Mouse (Mus musculus) megakaryocyte progenitor cell, adult 5-6 weeks (primary cell): ENCODE data around the gene Cmtm4. TPM values are rescaled to one million over a fixed set of nuclear protein-coding genes. Genes with fewer than 3 reads are reported as not detected.
A peak's percentile ranks its signal among the peaks of the same experiment; 100 is the strongest.

ENCODE experiments used
- ATAC-seq: replicated peaks from 2 replicates; pipeline ENCODE4 v1.8.0; 2016; ENCODE audit warnings: mild to moderate bottlenecking, moderate TSS enrichment, inconsistent platforms; ENCODE audit not compliant: poor library complexity
- total RNA-seq, 2 experiments: library from RNA; stranded (forward) in 1 of 2; stranded (reverse) in 1 of 2; fragments of 157-497, 149-512 nt in 1 of 2; fragments of 200-1000 nt in 1 of 2; gene quantifications; 2 replicates each; pipeline versions ENCODE4 v1.2.3 to v1.2.4; 2015 to 2017

The Cmtm4 gene
- 0.79 and 0.85 TPM in 2 replicates for total RNA-seq (2015)
- 0.84 and 0.87 TPM in 2 replicates for total RNA-seq (2017)

DNA sequence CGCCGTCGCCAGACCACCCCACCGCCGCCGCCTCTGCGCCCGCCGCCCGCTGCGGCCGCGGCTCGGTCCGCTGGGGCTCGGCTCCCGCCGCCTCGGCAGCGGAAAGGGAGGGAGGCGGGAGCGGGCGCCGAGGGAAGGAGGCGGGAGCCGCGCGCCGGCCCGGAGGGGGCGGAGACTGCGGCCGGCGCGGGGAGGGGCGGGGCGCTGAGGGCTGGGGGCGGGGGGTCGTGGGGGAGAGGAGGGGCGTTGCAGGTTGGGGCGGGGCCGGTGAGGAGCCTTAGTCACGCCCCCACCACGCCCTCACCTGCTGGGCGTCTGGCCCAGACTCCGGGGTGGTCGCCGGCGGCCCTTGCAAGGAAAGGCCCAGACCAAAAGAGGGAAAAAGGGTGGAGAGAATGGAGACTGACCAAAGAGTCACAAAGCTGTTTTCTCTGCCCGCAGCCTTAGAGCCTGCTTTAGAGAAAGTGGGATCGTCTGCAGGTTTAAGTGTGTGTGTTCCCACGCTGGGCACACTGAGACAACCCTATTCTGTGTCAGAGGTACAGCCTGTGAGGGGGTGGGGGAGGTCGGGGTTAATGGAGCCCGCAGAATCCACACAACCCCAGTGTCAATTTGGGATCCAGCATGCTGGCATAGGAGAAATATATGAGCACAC lies at the start of gene Cmtm4:
Cmtm4 (minus strand) TSS at position 105 of the 655 bp plus-strand sequence.
- peak; percentile 69 for ATAC-seq

DNA sequence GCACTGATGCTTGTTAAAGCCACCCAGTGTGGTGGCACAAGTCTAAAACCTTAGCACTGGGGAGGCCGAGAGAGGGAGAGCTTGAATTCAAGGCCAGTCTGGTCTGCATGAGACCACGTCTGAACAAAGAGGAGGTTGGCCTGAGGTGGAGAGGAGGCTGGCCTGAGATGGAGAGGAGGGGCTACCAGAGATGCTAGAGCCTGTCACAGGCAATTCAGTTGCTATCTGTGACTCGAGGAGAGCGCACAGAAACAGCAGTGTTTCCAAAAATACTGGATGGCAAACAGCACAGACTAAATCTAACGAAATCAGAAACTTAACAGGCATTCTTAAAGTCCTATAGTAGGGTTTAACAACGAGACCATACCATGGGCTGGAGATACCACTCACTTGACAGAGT lies 49.6 kb upstream of the Cmtm4 start:
- no peak for ATAC-seq

GRCm38 (mm10) chr8:104443125-104443679 lies 47.6 kb upstream of the Cmtm4 start:
- no peak for ATAC-seq

- ATAC-seq: peak; percentile 95
Measured at GRCm38 (mm10) chr8:104442299-104443124, 46.9 kb upstream of the Cmtm4 start, which contains the start of gene Dync1li2. TSS of gene Dync1li2 (minus strand) at chr8:104443047.

DNA sequence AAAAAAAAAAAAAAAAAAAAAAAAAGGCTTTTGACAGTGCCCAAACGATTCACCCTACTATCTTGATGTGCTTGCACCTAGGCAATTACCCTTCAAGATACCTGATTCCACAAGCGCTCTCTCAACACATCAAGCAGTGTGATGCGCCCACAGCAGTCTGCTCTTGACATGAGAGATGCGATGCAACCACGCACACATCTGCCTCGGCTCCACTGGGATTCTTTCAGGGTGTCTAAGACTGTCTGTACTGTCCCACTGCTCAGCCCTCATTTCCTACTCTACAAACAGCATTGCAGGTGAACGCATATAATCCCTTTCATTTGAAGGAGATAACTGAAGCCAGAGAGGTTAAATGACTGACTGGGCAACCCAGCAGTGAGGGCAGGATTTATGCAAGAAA lies 46.0 kb upstream of the Cmtm4 start:
- ATAC-seq: no peak

- ATAC-seq: no peak
Measured at GRCm38 (mm10) chr8:104439461-104439860, 43.9 kb upstream of the Cmtm4 start.

- ATAC-seq: no peak
Measured at GRCm38 (mm10) chr8:104437494-104438135, 42.0 kb upstream of the Cmtm4 start.

DNA sequence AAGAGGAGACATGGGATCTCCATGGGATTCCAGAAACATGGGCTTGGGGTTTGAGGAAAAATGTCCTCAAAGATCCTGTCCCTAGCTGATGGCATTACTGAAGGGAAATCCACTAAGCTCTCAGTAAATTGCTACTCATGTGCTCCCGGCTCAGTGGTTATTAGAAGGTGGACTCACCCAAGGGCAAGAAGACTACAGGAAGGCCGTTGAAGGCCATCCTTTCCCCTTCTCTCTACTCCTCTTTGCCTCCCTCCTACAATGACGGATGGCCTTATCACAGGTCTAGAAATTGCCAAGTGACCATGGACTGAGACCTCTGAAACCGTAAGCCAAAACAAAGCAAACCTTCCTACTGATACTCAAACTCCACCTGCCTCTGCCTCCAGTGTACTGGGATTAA lies 41.0 kb upstream of the Cmtm4 start:
- no peak for ATAC-seq

DNA sequence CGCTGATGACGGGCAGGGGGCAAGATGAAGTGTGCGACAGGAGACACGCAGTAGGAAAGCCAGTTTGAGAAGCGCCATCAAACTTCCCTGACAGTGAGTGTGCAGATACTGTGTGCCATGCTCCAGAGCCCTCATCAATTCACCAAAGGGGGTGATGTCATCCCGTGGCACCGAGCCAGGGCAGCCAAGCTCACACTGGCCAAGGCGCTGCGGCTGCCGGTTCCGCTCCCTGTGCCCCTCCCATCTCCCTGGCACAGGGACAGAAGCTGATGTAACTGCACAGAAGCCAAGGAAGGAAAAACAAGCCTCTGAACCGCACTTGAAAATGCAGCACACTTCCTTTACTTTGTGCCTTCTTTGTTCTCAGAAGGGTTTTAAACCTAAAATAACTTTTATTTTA lies 40.4 kb upstream of the Cmtm4 start:
- ATAC-seq: peak; percentile 91

DNA sequence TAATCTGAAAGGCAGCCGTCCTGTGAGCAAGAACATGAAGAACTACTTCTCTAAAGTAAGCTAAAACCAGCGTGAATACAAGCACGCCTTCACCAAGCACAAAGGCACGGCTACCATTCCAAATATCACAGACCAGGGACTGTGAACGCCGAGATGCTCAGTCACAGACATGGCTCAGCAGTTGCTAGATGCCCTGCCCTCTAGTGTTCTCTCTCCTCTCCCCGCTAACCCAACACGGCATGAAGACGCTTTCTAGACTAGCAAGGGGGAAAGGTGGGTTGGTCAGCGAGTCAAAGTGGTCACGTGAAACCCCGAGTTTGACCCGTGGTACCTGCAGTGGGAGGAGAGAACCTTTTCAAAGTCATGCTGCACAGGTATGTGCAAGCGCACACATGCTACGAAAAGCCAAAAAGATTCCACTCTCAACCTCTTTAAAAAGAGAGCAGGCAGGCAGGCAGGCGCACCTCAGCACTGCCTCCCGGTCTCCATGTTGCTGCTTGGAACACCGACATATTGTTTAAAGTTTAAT lies 39.3 kb upstream of the Cmtm4 start:
- ATAC-seq: no peak

- peak; percentile 28 for ATAC-seq
Measured at GRCm38 (mm10) chr8:104434275-104434674, 38.7 kb upstream of the Cmtm4 start.

GRCm38 (mm10) chr8:104433191-104433842 lies 37.7 kb upstream of the Cmtm4 start:
- ATAC-seq: no peak

GRCm38 (mm10) chr8:104432656-104433055 lies 37.0 kb upstream of the Cmtm4 start:
- ATAC-seq: no peak

DNA sequence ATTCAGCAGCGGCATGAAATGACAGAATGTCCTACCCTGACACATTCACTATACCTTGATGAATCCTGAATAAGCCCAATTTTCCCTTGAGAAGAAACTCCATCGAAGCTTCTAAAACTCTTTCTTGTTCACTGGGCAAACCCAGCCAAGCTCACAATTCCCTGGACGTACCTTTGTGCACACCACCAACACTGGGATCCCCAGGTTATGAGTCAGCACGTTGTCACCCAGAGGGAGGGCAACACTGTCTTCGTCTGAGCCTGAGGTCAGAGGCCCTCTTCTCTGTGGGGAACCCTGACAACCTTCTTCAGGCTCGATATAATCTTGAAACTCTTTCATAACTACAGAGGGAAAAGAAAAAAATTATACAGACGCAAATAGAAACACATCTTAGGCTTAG lies 34.6 kb upstream of the Cmtm4 start:
- ATAC-seq: no peak

DNA sequence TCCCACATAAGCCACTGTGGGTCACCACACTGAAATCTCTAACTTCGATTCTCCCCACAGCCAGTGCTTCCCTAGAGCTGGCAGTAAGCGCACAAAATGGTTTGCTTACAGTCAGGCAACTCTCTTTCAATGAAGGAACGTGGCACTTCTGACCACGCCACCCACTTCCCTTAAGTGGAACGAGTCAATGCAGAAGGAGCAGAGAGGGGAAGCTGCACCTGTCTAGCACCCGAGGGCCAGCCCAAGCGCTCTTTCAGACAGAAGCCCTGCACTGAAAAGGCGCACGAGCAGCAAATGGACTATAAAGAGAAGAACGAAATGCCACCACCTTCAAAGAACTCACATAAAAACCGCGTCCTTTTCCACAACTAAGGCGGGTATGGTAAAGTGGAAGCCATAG lies 32.1 kb upstream of the Cmtm4 start:
- peak; percentile 40 for ATAC-seq

- no peak for ATAC-seq
Measured at GRCm38 (mm10) chr8:104422313-104422712, 26.7 kb upstream of the Cmtm4 start.

DNA sequence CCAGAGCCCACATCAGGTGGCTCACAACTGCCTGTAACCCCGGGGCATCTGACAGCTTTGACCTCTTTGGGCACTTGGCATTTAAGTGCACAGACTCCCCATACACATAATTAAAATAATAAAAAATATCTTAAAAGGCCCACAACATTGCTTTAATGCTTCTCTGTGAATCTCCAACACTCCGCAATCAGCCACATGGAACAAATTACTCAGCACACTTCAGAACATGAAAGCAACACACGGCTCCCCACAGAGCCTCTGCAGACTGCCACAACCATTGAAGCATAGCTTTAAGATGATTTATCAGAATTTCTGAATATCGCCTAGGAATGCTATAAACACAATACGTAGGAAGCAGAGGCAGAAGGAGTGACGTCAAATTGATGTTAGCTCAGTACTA lies 20.4 kb upstream of the Cmtm4 start:
- no peak for ATAC-seq

DNA sequence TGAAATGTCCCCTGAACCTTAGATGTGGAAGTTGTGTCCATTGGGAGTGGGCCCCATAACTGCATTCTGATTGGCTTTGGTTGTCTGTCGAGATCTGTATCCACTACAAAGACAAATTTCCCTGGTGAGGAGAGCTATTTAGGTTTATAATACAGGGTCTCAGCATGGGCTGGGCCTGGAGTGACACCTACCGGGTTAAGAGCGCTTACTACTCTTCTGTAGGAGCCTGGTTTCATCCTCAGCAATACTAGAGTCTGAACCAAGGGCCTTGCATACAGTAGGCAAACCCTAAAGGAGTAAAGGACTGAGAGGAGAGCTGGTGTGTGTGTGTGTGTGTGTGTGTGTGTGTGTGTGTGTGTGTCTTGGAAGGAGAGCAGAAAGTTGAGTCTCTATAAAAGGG lies 18.6 kb upstream of the Cmtm4 start:
- no peak for ATAC-seq

- no peak for ATAC-seq
Measured at GRCm38 (mm10) chr8:104413770-104414169, 18.2 kb upstream of the Cmtm4 start.

DNA sequence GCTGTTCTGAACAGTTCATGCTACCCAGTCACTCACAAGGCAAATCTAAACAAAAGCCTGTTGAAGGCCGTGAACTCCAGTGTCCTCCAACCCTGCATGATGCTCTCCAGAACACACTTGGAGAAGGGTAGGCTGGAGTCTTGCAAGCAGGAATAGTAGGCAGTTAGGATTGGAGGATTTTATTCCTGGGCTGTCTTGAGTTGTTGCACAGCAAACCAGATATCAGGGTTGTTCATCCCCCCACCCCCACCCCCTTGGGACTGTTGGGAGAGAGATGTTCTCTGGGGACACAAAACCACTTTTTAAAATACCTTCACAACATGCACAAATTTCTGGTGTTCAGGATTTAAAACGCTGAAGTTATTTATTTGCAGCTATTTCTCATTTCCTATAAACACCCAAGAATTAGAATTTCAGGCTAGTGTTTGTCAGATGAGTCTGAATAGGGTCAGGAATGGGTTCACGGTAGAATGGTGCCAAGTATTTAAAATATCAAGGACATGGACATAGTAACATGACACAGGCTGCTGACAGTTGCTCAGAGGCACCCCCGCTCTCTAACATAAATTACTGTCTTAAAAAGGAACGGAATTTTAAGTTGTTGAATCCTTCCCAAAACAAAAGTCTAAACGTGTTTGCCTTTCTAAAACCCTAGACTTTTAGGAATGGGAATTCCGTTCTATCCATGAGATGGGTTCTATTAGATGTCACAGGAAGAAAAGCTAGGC lies 17.4 kb upstream of the Cmtm4 start:
- no peak for ATAC-seq
